Mouse (Mus musculus): ENCODE measurements around the gene Fxyd1. TPM values are rescaled to one million over a fixed set of nuclear protein-coding genes. Genes with fewer than 3 reads are reported as not detected.
A peak's percentile ranks its signal among the peaks of the same experiment; 100 is the strongest.

Fxyd1 gene
- total RNA-seq, 2 experiments from 2014 or later: 74.1 to 90.2 TPM

- no peak for DNase-seq (ENCODE audit: low spot score in 2 of 2)
These were observed 3.0 kb downstream of the Fxyd1 start for GRCm38 (mm10) chr7:31053882-31054447.

DNA sequence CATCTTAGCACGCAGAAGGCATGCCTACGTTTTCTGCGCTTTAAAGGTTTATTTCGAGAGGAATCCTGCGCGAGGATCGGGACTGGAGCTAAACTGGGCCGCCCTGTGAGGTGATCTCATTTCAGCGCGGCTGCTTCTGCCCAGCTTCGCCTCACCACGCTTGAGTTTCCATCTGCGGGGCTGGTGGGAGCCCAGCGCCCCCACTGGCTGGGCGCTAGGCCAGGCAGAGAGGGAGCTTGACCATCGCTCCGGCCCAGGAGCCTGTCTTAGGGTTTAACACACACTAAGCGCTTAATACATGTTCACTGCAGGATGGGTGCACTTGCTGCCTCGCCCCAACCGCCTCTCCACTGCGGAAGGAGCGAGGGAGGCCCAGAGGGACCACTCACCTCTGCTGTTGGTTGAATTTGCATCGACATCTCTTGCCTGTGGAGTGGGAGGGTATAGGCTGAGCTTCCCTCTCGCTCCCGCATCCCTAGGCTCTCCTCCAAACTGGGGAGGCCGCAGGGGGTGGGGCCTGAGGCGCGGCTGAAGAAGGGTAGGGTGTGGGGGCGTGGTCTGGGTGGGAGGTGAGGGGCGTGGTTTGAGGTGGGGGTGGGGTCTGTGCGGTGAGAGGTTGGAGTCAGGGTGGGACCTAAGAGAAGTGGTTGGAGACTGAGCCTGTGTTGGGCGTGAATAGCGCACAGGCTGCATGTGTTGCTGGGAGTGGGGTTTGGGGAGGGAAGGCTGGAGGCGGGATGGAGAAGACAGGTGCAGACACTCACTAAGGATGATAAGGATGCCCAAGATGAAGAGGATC, 4.2 kb downstream of the Fxyd1 start:
- peak; percentile 69 to 85 for DNase-seq (ENCODE audit: low spot score in 2 of 2)

DNA sequence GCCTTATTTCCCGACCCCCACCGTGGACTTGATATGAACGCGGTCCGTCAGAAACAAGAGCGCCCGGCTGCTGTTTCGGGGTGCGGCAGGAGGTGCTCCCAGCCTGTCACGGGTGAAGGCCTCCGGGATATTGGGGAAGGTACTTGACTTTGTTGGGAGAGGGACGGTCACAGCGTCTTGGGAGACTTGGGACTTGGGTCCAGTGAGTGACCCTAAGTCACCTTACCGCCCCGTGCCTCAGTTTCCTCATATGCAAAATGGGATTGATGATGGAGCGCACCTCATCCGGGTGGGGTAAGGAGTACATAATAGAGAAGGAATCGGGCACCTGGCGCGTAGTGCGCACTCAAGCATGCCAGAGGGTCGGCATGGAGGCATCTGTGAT, 4.8 kb downstream of the Fxyd1 start:
- peak in 1 of 2 experiments; percentile 25 for DNase-seq (ENCODE audit: low spot score in 2 of 2)

GRCm38 (mm10) chr7:31051321-31052021, 5.5 kb downstream of the Fxyd1 start, which contains the start of gene Fxyd7:
Gene Fxyd7, minus strand, starts transcription at chr7:31051467.
- peak in 1 of 2 experiments; percentile 33 for DNase-seq (ENCODE audit: low spot score in 2 of 2)

DNA sequence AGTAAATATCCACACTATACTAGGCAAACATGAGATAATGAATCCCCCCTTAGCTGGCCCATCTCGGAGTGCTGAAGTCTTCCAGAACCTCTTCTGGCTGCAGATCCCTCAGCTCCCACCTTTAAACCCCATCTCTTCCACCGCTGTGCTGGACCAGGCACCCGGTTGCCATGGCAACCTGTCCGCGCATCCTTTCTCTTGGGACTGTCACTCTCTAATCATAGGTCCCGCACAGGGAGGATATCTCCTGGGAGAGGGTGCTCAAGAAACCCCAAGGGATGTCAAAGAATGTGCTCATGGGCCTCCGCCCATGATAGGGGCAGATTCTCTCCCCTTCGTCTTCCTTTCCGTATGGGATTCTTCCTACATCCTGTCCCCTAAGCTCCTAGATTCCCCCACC, 6.1 kb downstream of the Fxyd1 start:
- peak; percentile 69 to 70 for DNase-seq (ENCODE audit: low spot score in 2 of 2)

- no peak for DNase-seq (ENCODE audit: low spot score in 2 of 2)
These were observed 6.5 kb downstream of the Fxyd1 start for GRCm38 (mm10) chr7:31050487-31050886.

DNA sequence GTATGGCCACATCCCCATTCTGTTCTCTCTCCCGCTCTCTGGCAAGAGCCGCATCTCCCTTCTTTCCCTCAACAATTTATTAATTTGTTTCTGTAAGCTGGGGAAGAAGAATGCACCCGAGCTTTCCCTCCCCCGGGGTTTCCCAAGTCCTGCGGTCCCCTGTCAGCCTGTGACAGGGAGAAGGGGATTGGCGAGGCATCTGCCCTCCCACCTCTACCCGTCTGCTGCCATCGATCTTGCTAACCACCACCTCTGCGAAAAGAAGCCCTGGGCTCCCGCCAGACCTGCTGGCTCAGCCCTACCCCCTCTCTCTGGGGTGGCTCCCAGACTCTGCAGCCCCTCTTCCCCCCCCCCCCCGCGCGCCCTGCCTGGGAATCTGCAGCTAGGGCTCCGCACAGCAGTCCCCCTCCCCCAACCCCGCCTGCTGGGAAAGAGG, 7.1 kb downstream of the Fxyd1 start:
- DNase-seq (ENCODE audit: low spot score in 2 of 2): peak; percentile 62 to 70

DNA sequence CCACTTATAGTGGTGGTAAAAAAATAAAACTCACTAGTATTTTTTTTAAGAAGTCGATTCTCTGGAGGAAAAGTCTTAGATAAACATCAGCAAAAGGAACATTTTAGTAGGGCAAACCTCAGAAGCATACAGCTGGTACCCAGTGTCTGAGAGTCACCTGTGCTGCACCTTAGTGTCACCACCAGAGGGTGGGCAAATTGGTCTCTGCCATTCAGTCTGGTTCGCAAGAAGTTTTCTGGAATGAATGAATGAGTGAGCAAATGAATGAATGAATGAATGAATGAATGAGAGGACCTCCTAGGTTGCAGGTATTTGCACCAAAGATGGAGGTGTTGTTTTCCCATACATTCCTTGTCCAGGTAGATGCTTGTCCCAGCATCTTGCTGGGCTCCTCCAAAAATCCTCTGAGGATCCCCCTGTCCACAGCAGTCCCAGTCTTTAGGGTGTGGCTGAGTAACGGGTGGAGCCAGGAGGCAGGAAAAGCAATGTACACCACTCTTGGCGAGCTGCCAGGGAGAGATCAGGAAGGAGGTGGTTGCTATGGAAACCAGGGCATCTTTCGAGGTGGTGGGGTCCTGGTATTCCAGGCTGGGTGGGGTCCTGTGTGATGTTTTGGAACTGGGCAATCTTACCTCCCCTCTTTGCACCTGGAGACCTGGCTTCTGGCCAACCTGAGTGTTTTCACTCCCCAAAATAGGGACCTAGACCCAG, 7.7 kb downstream of the Fxyd1 start:
- DNase-seq (ENCODE audit: low spot score in 2 of 2): peak; percentile 48 to 64

- DNase-seq (ENCODE audit: low spot score in 2 of 2): no peak
These were observed 14.5 kb downstream of the Fxyd1 start, which contains the start of gene Fxyd5 for GRCm38 (mm10) chr7:31042431-31042910. Gene Fxyd5, minus strand, starts transcription at chr7:31042481.

DNA sequence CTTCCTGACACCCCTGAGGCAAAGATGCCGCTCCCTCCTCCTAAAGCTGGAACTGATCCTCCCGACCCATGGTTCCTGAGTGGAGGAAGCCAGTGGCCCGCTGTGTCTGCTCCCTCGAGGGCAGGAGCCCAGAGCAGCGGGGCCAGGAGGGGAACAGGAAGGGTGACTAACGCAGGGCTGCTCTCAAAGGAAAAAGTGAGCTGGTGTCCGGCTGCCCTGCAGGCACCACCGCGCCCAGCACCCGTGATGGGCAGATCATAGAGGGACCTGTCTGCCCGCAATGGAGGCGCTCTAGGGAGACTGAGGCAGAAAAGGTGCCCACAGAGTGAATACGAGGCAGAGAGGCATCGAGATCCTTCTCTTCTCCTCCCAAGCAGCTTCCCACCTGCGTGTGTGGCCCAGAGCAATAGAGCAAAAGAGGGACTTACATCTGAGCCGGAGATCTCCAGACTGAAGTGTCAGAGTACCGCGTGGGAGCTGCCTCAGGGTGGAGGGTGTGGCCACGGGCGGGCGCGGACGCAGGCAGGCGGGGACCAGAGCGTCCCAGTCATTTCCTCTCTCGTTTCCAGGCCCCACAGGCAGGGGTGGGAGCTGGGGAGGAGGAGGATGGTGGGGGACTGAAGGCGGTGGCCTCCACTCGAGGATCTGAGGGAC, 15.2 kb downstream of the Fxyd1 start:
- peak in 1 of 2 experiments; percentile 30 for DNase-seq (ENCODE audit: low spot score in 2 of 2)

DNA sequence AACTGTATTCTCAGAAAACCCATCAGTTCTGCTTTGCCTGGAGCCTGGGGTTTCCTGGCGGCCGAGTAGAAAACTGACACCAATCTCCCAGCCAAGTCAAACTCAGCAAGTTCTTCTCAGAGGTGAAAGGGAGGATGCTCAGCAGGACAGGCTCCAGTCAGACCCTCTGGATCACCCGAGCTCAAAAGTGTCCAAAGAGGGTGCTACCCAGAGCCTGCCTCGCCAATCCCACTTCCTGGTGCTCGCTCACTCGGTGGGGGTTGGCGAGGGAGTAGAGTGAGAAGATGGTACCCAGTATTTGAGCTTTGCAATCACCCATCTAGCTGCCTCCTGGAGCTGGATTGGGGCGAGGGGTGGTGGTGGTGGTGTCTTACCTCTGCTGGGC, 16.0 kb downstream of the Fxyd1 start:
- DNase-seq (ENCODE audit: low spot score in 2 of 2): no peak

DNA sequence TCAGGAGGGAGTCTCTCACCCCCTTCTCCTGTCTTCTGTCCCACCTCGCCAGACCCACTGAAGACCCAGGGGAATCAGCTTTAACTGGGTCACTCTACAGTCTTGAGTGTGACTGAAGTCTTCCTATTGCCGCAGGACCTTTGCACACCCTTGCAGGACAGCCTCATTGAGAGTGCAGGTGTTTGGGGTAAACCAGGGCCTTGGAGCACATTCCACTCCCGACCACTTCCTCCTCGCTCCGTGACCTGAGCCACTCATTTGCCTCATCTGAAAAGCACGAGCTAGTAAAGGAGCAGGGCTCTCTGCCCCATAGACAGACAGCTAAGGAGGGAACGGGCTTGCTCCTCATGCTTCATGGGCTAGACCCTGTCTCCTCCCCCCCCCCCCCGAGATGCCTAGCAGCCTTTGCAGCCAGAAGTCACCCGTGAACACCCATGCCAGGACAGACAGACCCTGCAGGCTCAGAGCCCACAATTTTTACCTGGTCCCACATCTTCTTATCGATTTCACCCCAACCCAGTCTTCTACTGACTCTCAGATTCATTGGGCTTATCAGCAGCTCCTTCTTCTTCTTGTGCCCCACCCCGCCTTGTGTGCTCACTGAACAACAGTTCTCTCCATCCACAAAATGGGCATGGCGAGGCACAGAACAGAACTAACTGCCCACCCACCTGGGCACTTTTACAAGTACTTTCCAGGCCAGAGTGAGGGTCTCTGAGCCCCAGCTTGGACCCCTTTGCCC, 16.5 kb downstream of the Fxyd1 start:
- no peak for DNase-seq (ENCODE audit: low spot score in 2 of 2)

- no peak for DNase-seq (ENCODE audit: low spot score in 2 of 2)
These were observed 18.0 kb downstream of the Fxyd1 start for GRCm38 (mm10) chr7:31039011-31039410.

DNA sequence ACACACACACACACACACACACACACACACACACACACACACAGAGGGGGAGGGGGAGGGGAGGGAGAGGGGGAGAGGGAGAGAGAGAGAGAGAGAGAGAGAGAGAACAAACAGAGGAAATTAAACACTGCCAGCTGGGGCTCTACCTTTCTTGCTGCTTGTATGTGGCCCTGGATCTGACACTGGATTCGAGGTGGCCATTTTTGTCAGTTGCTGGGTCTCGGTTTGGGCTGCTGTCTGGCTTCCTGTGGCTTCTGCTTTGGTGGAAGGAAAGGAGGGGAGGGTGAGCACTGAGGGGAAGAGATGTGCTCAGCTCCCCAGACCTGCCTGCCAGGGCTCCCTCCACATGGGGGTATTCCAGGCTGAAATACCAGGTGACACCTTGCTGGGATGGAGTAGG, 19.3 kb downstream of the Fxyd1 start:
- no peak for DNase-seq (ENCODE audit: low spot score in 2 of 2)

- DNase-seq (ENCODE audit: low spot score in 2 of 2): no peak
These were observed 20.1 kb downstream of the Fxyd1 start for GRCm38 (mm10) chr7:31036917-31037316.

DNA sequence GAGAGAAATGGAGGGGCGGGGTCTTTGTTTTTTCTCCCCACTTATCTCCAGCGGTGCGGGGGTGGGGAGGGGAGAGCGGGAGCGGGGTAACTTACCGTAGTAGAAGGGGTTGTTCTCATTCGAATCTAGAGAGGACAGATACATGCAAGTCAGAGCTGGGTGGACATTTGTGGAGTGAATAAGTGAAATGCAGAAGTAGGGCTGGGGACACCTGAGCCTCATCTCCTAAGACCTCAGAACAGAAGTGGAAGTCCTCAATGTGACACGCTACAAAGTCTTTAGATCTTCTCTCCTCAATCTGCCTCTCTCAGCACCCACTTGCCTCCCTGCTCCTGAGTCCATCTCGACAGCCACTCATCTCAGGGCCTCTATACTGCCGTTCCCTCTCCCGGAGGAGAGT, 21.7 kb downstream of the Fxyd1 start:
- no peak for DNase-seq (ENCODE audit: low spot score in 2 of 2)

DNA sequence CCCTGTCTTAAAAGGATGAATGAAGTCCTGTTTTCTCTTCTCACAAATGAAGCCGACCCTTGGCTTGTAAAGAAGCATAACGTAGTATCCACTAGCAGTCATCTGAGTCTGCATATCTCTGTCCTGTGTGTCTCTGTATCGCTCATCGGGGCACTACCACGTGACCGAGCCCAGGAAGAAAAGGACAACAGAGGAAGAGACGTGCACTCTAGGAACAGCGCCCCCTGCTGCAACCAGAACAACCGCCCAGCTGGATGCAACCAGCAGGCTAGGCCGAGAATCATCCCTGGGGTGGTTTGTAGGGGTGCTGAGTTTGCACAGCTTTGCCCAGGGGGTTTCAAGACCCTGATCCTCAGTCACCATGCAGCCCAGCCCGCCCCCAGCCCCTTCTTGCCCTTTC, 22.2 kb downstream of the Fxyd1 start:
- DNase-seq (ENCODE audit: low spot score in 2 of 2): no peak

GRCm38 (mm10) chr7:31033409-31034165, 23.4 kb downstream of the Fxyd1 start:
- no peak for DNase-seq (ENCODE audit: low spot score in 2 of 2)

- DNase-seq (ENCODE audit: low spot score in 2 of 2): no peak
These were observed 25.3 kb downstream of the Fxyd1 start for GRCm38 (mm10) chr7:31031731-31032130.
